Mouse (Mus musculus) testis, adult 2 months (tissue): ENCODE measurements around the gene Lats2.

Experiments used
- CTCF ChIP-seq: fragments of 200-500 bp; IDR thresholded peaks from 2 replicates; pipeline ENCODE4 v1.5.1; 2012; ENCODE audit warnings: low read depth, mild to moderate bottlenecking, inconsistent platforms, low read length, moderate library complexity; ENCODE audit not compliant: control insufficient read depth, insufficient read depth, insufficient replicate concordance
- POLR2A ChIP-seq: fragments of 200-500 bp; IDR thresholded peaks from 2 replicates; pipeline ENCODE4 v1.6.1; 2012; ENCODE audit warnings: low read depth, mild to moderate bottlenecking, inconsistent platforms, low read length, moderate library complexity; ENCODE audit not compliant: control insufficient read depth

- no peak for TF ChIP-seq CTCF
- TF ChIP-seq POLR2A, result no peak
Observed at GRCm38 (mm10) chr14:57732668-57733293, 25.4 kb downstream of the Lats2 start.
